Mouse (Mus musculus) liver, embryonic 12.5 days (tissue): ENCODE measurements around the gene Faap100. TPM values are rescaled to one million over a fixed set of nuclear protein-coding genes. Genes with fewer than 3 reads are reported as not detected.
"Not testable (repeated sequence)": the region's sequence is repeated elsewhere in the genome, so short reads cannot be mapped to it uniquely, and the experiment has no call there.

ENCODE experiments used
- ATAC-seq: fragments of 200-750 bp; cut with Nextera tagmentation; 2 replicates; pipeline ENCODE4 v1.8.0; 2017; ENCODE audit warnings: moderate number of reproducible peaks, mild to moderate bottlenecking, moderate library complexity
- H3K27ac ChIP-seq: fragments of 300-500 bp; sonication (generic); 2 replicates; pipeline ENCODE4 v1.5.1; 2016; ENCODE audit warnings: mild to moderate bottlenecking
- H3K27me3 ChIP-seq: fragments of 300-500 bp; sonication (generic); replicated peaks from 2 replicates; pipeline ENCODE4 v1.6.1; 2016; ENCODE audit warnings: mild to moderate bottlenecking, moderate library complexity
- H3K36me3 ChIP-seq: fragments of 300-500 bp; sonication (generic); 2 replicates; pipeline ENCODE4 v1.6.1; 2016; ENCODE audit warnings: mild to moderate bottlenecking, moderate library complexity
- H3K4me1 ChIP-seq: fragments of 300-500 bp; sonication (generic); 2 replicates; pipeline ENCODE4 v1.6.1; 2016
- H3K4me2 ChIP-seq: fragments of 300-500 bp; sonication (generic); 2 replicates; pipeline ENCODE4 v1.6.1; 2016; ENCODE audit warnings: mild to moderate bottlenecking, moderate library complexity
- H3K4me3 ChIP-seq: fragments of 300-500 bp; sonication (generic); 2 replicates; pipeline ENCODE4 v1.5.1; 2016; ENCODE audit warnings: mild to moderate bottlenecking, moderate library complexity
- H3K9ac ChIP-seq: fragments of 300-500 bp; sonication (generic); 2 replicates; pipeline ENCODE4 v1.6.1; 2016; ENCODE audit warnings: mild to moderate bottlenecking, moderate library complexity
- H3K9me3 ChIP-seq: fragments of 300-500 bp; sonication (generic); replicated peaks from 2 replicates; pipeline ENCODE4 v1.6.1; 2016; ENCODE audit warnings: mild to moderate bottlenecking, moderate library complexity
- WGBS: fragments of 180-500 bp; shearing (Covaris S2); methylation state at CpG from one replicate; pipeline ENCODE4 v1.1.7; 2016; ENCODE audit not compliant: insufficient replicate concordance; 5-methylcytosine and 5-hydroxymethylcytosine counted together
- polyA plus RNA-seq: library from polyadenylated mRNA; unstranded; fragments of >200 nt; fragmentation: Nextera tagmentation; extraction: Ambion mirVana; gene quantifications from 2 replicates; pipeline ENCODE4 v1.2.1, GENCODE M21; 2016

The Faap100 gene
- polyA plus RNA-seq, 1 experiment from 2014 or later = 12.8 TPM

DNA sequence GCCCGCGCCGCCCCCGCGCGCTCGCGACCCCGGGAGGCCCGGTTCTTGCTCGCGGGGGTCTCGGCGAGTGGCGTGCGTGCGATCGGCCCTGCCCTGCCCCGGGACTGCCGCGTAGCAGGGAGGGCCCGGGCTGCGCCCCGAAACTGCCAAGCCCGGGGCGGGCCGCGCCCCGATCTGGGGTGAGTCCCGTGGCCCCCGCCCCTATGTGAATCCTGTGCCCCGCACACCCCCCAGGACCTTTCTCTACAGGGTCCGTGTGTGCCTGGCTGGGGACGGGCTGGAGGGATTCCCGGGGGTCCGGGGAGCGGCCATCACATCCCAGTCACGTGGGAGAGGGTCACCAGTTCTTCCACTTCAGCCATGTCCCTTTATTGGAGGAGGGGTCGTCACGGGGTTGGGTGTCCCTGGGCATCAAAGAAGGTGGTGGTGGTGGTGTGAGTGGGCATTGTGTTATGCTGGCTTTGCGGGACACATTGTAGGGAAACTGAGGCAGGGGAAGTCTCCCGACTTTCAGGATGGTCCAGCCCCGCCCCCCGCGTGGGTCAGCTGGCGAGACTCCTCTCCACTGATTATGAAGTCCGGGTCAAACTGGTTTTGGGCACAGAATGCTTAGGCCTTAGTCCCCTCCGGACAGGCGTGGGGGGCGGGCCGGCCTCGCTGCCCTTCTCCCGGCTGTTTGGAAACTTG lies 29.7 kb downstream of the Faap100 start:
- Histone ChIP-seq H3K4me3 (peak overlapping the region; percentile 99), H3K27ac (peak overlapping the region; percentile 98), H3K9me3 (no peaks in the 10 kb centered on the region), H3K4me2 (peak overlapping the region; percentile 100), H3K36me3 (peaks cover 16% of the 10 kb centered on the region), H3K27me3 (peaks cover 32% of the 10 kb centered on the region), H3K4me1 (peaks cover 74% of the 10 kb centered on the region), H3K9ac (peak overlapping the region; percentile 100)
- WGBS = 3% methylated on average over 46 of the region's 53 CpGs
- peak; percentile 2; the same call in 1 of the 2 replicates for ATAC-seq

DNA sequence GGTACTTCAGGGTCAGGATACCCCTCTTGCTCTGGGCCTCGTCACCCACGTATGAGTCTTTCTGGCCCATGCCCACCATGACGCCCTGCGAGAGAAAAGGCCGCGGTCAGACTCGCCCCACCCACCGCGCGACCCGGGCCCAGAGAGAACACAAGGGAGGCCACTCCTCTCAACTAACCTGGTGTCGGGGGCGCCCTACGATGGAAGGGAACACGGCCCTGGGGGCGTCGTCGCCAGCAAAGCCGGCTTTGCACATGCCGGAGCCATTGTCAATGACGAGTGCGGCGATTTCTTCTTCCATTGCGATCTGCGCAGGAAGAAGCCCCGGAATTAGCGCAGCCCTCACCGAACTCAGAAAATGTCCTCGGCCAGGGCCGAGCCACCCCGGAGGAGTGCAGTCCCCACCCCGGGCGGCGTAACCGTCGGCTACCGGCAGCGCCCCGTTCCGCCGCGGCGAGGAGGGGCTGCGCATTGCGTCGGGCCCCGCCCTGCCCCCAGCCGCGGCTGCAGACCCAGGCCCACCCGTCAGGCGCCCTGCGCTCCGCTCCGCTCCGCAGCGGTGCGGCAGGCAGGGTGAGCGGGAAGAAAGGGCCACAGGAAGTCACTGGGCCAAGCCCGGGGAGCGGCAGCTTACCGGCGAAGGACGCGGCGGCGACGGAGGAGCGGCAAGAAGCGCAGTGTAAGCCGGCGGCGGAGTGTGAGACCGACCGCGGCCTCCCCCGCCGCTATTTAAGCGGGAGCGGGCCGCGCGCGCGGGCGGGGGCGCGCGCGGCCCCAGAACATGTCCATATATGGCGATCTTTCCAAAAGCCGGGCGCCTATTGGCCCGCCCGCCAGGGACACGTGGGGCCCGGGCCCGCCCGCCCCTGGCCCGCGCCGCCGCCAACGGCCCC lies 30.5 kb downstream of the Faap100 start, which contains the start of gene Actg1:
Gene Actg1 (minus strand): TSS at position 752 of the 893 bp plus-strand sequence.
- no peaks in the 10 kb centered on the region for H3K9me3 ChIP-seq
- peaks cover 32% of the 10 kb centered on the region for H3K27me3 ChIP-seq
- peaks cover 66% of the 10 kb centered on the region for H3K4me1 ChIP-seq
- peak within 1 kb of the TSS; percentile 98 for H3K27ac ChIP-seq
- peak; percentile 74 for ATAC-seq
- 4% methylated on average over 93 of the region's 103 CpGs for WGBS
- H3K4me2 ChIP-seq = peak within 1 kb of the TSS; percentile 100
- H3K4me3 ChIP-seq = peak within 1 kb of the TSS; percentile 99
- H3K9ac ChIP-seq = peak within 1 kb of the TSS; percentile 100
- H3K36me3 ChIP-seq = peaks cover 16% of the 10 kb centered on the region

DNA sequence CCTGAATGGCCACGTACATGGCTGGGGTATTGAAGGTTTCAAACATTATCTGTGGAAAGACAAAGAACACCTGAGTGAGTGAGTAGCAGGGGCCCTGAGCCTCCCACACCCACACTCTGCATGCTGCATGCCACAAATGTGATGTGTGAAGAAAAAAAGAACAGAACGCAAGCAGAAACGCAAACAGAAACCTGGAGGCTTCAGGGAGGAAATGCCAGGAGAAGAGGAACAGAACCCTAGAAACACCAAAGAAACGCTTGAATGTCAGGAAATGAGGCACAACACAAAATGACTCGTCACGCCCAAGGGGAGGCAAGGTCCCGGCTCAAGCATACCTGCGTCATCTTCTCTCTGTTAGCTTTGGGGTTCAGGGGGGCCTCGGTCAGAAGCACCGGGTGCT lies 31.3 kb downstream of the Faap100 start:
- 6% methylated on average over 10 of the region's 10 CpGs for WGBS
- Histone ChIP-seq H3K4me2 (peak overlapping the region; percentile 100), H3K9ac (peak overlapping the region; percentile 100), H3K27ac (peak overlapping the region; percentile 72; the same call in 1 of the 2 replicates), H3K4me1 (peaks cover 59% of the 10 kb centered on the region), H3K27me3 (peaks cover 29% of the 10 kb centered on the region), H3K9me3 (no peaks in the 10 kb centered on the region), H3K4me3 (peak overlapping the region; percentile 99), H3K36me3 (peaks cover 16% of the 10 kb centered on the region)
- ATAC-seq = no peak

DNA sequence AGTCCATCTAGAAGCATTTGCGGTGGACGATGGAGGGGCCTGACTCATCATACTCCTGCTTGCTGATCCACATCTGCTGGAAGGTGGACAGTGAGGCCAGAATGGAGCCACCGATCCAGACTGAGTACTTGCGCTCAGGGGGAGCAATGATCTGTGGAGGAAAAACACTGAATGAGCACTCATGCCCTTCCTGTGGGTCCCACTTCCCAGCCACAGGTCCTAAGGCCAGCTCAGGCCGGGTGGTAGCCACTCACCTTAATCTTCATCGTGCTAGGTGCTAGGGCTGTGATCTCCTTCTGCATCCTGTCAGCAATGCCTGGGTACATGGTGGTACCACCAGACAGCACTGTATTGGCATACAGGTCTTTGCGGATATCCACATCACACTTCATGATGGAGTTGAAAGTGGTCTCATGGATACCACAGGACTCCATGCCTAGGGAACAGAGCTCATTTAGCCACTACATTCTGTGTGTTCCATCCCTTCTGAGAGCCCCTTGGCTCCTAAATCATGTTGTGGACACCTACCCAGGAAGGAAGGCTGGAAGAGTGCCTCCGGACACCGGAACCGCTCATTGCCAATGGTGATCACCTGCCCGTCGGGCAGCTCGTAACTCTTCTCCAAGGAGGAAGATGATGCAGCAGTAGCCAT lies 32.1 kb downstream of the Faap100 start:
- H3K9ac ChIP-seq = peak overlapping the region; percentile 53
- H3K4me1 ChIP-seq = peaks cover 52% of the 10 kb centered on the region
- peaks cover 25% of the 10 kb centered on the region for H3K27me3 ChIP-seq
- peaks cover 16% of the 10 kb centered on the region for H3K36me3 ChIP-seq
- H3K4me2 ChIP-seq = peak overlapping the region; percentile 58
- 68% methylated on average over 11 of the region's 13 CpGs for WGBS
- not testable (repeated sequence) for H3K9me3 ChIP-seq, H3K27ac ChIP-seq, ATAC-seq
- H3K4me3 ChIP-seq = peak overlapping the region; percentile 51

DNA sequence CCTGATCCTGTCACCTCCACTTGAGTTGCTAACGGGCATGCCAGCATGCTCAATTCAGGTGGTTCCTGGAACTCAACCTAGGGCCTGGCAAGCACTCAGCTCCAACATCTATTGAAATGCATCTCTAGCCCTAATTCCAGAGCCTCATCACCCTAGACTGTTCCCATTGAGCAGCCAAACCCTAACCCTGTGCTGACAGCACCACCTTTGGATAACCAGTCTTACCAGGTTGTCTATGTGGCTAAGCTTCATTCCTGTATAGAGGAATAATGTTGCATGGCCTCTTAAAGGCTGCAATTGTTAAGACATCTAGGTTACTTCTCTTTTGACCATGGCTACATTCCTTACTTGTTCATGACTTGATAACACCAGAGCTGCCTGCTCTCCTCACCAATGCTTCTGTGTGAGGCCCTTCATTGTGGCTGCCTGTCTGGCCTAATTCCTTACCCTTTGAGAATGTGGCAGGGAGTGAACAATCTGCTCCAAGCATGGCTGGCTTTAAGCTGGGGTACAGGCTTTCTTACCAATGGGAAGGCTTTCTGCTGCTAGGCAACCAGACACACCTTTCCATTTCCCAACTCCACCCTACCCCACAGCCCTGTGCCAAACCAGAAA lies 33.4 kb downstream of the Faap100 start:
- Histone ChIP-seq H3K9ac (no peak overlapping the region; the same call in 1 of the 2 replicates), H3K27ac (peak overlapping the region; percentile 27; the same call in 1 of the 2 replicates)

DNA sequence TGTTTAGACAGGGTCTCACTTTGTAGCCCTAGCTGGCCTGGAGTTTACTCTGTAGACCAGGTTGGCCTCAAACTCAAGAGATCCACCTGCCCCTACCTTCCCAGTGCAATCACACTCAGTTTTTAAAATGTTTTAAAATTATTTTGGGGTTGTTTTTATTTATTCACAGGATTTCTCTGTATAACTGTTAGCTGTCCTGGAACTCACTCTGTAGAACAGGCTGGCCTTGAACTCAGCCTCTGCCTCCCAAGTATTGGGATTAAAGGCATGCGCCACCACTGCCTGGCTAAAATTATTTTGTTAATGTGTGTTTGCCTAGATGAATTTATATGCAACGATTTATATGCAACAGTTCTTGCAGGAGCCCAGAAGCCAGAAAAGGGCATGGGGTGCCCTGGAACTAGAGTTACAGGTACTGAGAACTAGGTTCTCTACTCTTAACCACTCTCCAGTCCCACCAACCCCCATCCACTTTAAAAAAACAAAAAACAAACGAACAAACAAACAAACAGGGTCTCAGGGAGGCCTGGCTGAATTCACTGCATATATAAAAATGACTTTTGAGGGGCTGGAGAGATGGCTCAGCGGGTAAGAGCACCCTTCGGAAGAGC lies 34.1 kb downstream of the Faap100 start:
- no peaks in the 10 kb centered on the region for H3K9me3 ChIP-seq
- H3K9ac ChIP-seq = no peak overlapping the region
- no peak overlapping the region for H3K4me2 ChIP-seq
- peaks cover 41% of the 10 kb centered on the region for H3K4me1 ChIP-seq
- H3K36me3 ChIP-seq = peaks cover 16% of the 10 kb centered on the region
- peaks cover 5% of the 10 kb centered on the region for H3K27me3 ChIP-seq
- WGBS = 55% methylated on average over 5 of the region's 5 CpGs
- H3K4me3 ChIP-seq = no peak overlapping the region
- no peak for ATAC-seq
- peak overlapping the region; percentile 27 for H3K27ac ChIP-seq

More for the DNA sequence above, 33.4 kb downstream of the Faap100 start:
- H3K36me3 ChIP-seq = peaks cover 16% of the 10 kb centered on the region
- ATAC-seq = no peak
- H3K4me2 ChIP-seq = peak overlapping the region; percentile 9; the same call in 1 of the 2 replicates
- H3K9me3 ChIP-seq = no peaks in the 10 kb centered on the region
- H3K4me3 ChIP-seq = no peak overlapping the region
- H3K4me1 ChIP-seq = peaks cover 41% of the 10 kb centered on the region
- H3K27me3 ChIP-seq = peaks cover 12% of the 10 kb centered on the region
- 41% methylated on average over 1 of the region's 1 CpGs for WGBS

DNA sequence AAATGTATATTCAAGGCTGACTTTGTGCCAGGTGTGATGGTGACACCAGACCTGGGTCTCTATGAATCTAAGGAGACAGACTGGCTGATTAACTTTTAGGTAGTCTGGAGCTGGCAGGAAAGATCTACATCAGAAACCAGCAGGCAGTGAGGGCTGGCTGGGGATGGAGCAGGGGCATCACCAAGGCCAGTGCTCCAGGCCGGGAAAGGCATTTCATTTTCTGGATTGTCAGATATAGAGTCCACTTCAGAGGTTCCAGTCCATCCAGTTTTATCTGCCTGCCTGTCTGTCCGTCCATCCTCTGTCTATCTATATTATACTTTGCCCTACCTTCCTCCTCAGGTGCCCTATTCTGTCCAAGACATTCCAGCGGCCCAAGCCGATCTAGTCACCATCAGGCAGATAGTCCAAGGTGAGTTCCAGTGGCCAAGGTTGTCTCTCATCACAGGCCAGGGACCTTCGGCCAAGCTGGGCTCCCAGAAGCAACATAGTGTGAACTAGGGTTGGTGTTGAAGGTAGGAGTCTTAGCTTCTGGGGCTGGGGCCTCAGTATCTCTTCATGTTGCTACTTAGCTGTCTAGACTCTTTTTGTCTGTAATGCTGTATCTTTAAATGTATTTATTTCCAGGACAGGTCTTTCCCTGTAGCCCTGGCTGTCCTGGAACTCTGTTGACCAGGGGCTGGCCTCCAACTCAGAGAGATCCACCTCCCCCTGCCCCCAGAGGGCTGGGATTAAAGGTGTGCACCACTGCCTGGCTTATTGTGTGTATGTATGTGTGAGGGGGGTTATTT lies 34.9 kb downstream of the Faap100 start:
- Histone ChIP-seq H3K9ac (no peak overlapping the region), H3K4me1 (peaks cover 36% of the 10 kb centered on the region), H3K4me2 (no peak overlapping the region), H3K9me3 (no peaks in the 10 kb centered on the region), H3K27me3 (no peaks in the 10 kb centered on the region), H3K36me3 (peaks cover 16% of the 10 kb centered on the region), H3K4me3 (no peak overlapping the region), H3K27ac (peak overlapping the region; percentile 27)
- 59% methylated on average over 5 of the region's 5 CpGs for WGBS
- no peak for ATAC-seq

DNA sequence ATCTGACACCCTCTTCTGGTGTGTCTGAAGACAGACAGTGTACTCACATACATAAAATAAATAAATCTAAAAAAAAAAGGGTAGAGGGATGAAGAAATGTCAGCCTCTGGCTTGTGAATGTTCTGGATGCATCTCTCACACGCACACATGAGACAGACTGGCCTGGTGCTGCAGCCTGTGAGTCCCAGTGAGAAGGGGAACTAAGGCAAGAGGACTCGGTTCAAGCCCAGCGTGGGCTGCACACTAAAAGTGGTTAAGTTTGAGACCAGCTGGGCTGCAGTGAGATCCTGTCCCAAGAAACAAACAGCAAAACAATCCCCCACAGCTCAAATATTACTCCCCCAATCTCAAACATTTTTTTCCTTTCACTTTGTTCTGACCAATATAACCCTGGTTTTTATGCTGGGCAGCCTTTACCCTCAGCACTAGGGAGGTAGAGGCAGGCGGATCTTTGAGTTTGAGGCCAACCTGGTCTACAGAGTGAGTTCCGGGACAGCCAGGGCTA lies 35.9 kb downstream of the Faap100 start:
- WGBS = 80% methylated on average over 5 of the region's 5 CpGs
- ATAC-seq = no peak
- no peak overlapping the region for H3K4me2 ChIP-seq

DNA sequence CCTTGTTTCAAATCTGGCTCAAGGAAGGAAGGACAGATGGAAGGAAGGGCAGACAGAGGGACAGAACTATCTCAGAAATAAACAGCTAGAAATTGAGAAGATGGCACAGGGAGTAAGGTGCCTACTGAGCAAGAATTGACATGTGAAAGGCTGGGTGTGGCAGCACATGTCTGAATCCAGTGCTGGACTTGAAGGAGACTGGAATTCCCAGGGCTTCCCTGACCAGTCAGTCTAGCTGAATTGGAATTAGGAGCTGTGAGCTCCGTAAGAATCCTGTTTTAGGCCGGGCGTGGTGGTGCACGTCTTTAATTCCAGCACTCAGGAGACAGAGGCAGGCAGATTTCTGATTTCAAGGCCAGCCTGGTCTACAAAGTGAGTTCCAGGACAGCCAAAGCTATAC lies 36.9 kb downstream of the Faap100 start:
- Histone ChIP-seq H3K4me3 (no peak overlapping the region), H3K9me3 (0 out of 2 replicates have a peak, but pooled peaks cover 3% of the 10 kb centered on the region), H3K36me3 (peaks cover 10% of the 10 kb centered on the region), H3K27ac (no peak overlapping the region), H3K9ac (no peak overlapping the region), H3K4me1 (peaks cover 28% of the 10 kb centered on the region), H3K27me3 (no peaks in the 10 kb centered on the region), H3K4me2 (no peak overlapping the region)
- 87% methylated on average over 4 of the region's 4 CpGs for WGBS
- no peak for ATAC-seq

More for the DNA sequence above, 35.9 kb downstream of the Faap100 start:
- Histone ChIP-seq H3K9me3 (no peaks in the 10 kb centered on the region), H3K27ac (no peak overlapping the region), H3K4me1 (peaks cover 34% of the 10 kb centered on the region), H3K9ac (no peak overlapping the region), H3K36me3 (peaks cover 16% of the 10 kb centered on the region), H3K27me3 (no peaks in the 10 kb centered on the region), H3K4me3 (no peak overlapping the region)

DNA sequence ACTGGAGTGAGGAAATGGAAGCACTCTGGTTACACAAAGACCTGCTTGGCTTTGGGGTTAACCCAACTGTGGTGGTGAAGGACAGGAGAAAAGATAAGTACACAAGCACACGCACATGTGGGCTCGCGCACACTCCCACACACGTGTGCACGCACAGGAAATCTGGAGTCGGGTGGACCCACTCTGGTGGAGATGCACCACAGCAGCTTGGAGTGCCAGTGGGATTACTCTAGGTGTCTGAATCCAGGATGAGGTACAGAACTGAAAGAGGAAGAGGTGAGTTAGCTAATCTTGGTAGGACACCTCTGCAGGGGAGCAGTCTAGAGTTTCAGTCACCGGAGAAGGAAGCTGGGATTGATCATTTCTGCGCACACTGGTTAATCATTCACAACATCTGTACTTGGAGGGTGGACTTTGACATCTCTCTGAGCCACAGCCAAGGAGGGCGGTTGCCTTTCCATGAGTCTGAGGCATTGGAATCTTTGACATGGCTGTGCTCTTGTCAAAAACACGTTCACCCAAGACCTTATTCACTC lies 38.5 kb downstream of the Faap100 start:
- 33% methylated on average over 10 of the region's 10 CpGs for WGBS
- ATAC-seq = peak; percentile 57
- peak overlapping the region; percentile 76 for H3K27ac ChIP-seq

More for the DNA sequence above, 38.5 kb downstream of the Faap100 start:
- peaks cover 20% of the 10 kb centered on the region for H3K4me1 ChIP-seq
- 0 out of 2 replicates have a peak, but pooled peaks cover 3% of the 10 kb centered on the region for H3K9me3 ChIP-seq
- no peak overlapping the region for H3K4me3 ChIP-seq
- H3K36me3 ChIP-seq = peaks cover under 1% of the 10 kb centered on the region
- H3K4me2 ChIP-seq = peak overlapping the region; percentile 23; the same call in 1 of the 2 replicates
- H3K27me3 ChIP-seq = no peaks in the 10 kb centered on the region
- H3K9ac ChIP-seq = no peak overlapping the region
